Mouse (Mus musculus): ENCODE measurements around the gene Pdgfra. TPM values are rescaled to one million over a fixed set of nuclear protein-coding genes. Genes with fewer than 3 reads are reported as not detected.

The Pdgfra gene
- 18.6 and 41.9 TPM in 2 replicates for polyA plus RNA-seq (2012; rRNA removed; ENCODE audit: low replicate concordance)

DNA sequence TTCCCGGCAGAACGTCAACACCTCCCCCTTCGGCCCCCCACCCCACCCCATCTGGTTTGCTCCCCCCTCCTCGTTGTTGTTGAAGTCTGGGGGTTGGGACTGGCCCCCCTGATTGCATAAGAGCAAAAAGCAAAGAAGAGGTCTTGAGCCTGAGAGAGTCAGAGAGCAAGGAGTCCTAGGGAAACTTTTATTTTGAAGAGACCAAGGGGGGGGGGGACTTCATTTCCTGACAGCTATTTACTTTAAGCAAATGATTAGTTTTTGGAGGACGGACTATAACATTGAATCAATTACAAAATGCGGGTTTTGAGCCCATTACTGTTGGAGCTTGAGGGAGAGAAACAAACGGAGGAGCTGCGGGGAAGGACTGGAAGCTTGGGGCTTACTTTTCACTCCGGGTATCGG is at the start of gene Pdgfra:
Gene Pdgfra (plus strand): TSS at position 272 of the 405 bp plus-strand sequence.

Other genes with a start within 250 kb of the Pdgfra start
- gene Chic2, start 107.5 kb upstream of the Pdgfra start, polyA plus RNA-seq (2012; rRNA removed; ENCODE audit: low replicate concordance), result 2.5 and 9.4 TPM in 2 replicates
- gene Gsx2, start 76.7 kb upstream of the Pdgfra start, polyA plus RNA-seq (2012; rRNA removed; ENCODE audit: low replicate concordance), result not detected in 2 replicates